Mouse (Mus musculus) limb, embryonic 15.5 days (tissue): ENCODE results near the gene Pnp2. TPM values are rescaled to one million over a fixed set of nuclear protein-coding genes. Genes with fewer than 3 reads are reported as not detected.
"Not testable (repeated sequence)": the region's sequence is repeated elsewhere in the genome, so short reads cannot be mapped to it uniquely, and the experiment has no call there.

Experiments
- ATAC-seq: fragments of 200-750 bp; cut with Nextera tagmentation; 2 replicates; pipeline ENCODE4 v1.8.0; 2017; ENCODE audit warnings: low read depth, moderate TSS enrichment; ENCODE audit not compliant: insufficient number of reproducible peaks, low FRiP score, low TSS enrichment
- H3K27ac ChIP-seq: fragments of 300-500 bp; sonication (generic); 2 replicates; pipeline ENCODE4 v1.5.1; 2015; ENCODE audit warnings: moderate library complexity, mild to moderate bottlenecking, inconsistent platforms
- H3K27me3 ChIP-seq: fragments of 300-500 bp; sonication (generic); 2 replicates; pipeline ENCODE4 v1.6.1; 2015; ENCODE audit warnings: inconsistent platforms
- H3K36me3 ChIP-seq: fragments of 300-500 bp; sonication (generic); 2 replicates; pipeline ENCODE4 v1.6.1; 2015; ENCODE audit warnings: inconsistent platforms
- H3K4me1 ChIP-seq: fragments of 300-500 bp; sonication (generic); 2 replicates; pipeline ENCODE4 v1.6.1; 2015; ENCODE audit warnings: inconsistent platforms
- H3K4me2 ChIP-seq: fragments of 300-500 bp; sonication (generic); 2 replicates; pipeline ENCODE4 v1.6.1; 2015; ENCODE audit warnings: mild to moderate bottlenecking, inconsistent platforms
- H3K4me3 ChIP-seq: fragments of 300-500 bp; sonication (generic); 2 replicates; pipeline ENCODE4 v1.5.1; 2015; ENCODE audit warnings: mild to moderate bottlenecking, inconsistent platforms
- H3K9ac ChIP-seq: fragments of 300-500 bp; sonication (generic); 2 replicates; pipeline ENCODE4 v1.6.1; 2015; ENCODE audit warnings: inconsistent platforms
- H3K9me3 ChIP-seq: fragments of 300-500 bp; sonication (generic); 2 replicates; pipeline ENCODE4 v1.6.1; 2016; ENCODE audit warnings: inconsistent platforms
- WGBS: fragments of 180-500 bp; shearing (Covaris S2); methylation state at CpG from one replicate; pipeline ENCODE4 v1.1.7; 2015; 5-methylcytosine and 5-hydroxymethylcytosine counted together
- polyA plus RNA-seq: library from polyadenylated mRNA; unstranded; fragments of >200 nt; fragmentation: Nextera tagmentation; extraction: Ambion mirVana; gene quantifications from 2 replicates; pipeline ENCODE4 v1.2.1, GENCODE M21; 2015

Gene Pnp2
- polyA plus RNA-seq, 1 experiment from 2014 or later, result 0.54 TPM

DNA sequence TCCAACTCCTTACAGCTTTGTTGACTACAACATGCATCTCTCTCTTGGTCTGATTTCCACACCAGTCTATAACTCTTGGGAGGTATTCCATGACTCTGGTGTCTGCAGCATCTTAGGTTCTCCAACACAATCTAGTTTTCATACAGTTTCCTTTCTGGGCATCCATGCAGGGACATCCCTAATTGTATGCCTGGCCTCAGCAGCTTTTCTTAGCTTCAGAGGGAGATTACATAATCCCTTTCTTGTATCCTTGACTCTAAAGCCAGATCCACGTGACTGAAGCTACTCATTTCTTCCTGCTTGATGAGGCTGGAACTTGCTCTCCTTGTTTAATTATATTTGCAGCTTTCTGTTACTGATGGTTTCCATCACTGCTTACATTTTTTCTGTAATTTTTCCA lies 19.1 kb upstream of the Pnp2 start:
- no peaks in the 10 kb centered on the region for H3K9me3 ChIP-seq
- no peak for ATAC-seq
- peaks cover 1% of the 10 kb centered on the region; the same call in 1 of the 2 replicates for H3K4me1 ChIP-seq
- no peak overlapping the region for H3K4me3 ChIP-seq
- H3K36me3 ChIP-seq, result no peaks in the 10 kb centered on the region
- no peak overlapping the region for H3K9ac ChIP-seq
- no peaks in the 10 kb centered on the region for H3K27me3 ChIP-seq
- 54% methylated on average over 1 of the region's 1 CpGs for WGBS
- no peak overlapping the region for H3K27ac ChIP-seq
- H3K4me2 ChIP-seq, result no peak overlapping the region

DNA sequence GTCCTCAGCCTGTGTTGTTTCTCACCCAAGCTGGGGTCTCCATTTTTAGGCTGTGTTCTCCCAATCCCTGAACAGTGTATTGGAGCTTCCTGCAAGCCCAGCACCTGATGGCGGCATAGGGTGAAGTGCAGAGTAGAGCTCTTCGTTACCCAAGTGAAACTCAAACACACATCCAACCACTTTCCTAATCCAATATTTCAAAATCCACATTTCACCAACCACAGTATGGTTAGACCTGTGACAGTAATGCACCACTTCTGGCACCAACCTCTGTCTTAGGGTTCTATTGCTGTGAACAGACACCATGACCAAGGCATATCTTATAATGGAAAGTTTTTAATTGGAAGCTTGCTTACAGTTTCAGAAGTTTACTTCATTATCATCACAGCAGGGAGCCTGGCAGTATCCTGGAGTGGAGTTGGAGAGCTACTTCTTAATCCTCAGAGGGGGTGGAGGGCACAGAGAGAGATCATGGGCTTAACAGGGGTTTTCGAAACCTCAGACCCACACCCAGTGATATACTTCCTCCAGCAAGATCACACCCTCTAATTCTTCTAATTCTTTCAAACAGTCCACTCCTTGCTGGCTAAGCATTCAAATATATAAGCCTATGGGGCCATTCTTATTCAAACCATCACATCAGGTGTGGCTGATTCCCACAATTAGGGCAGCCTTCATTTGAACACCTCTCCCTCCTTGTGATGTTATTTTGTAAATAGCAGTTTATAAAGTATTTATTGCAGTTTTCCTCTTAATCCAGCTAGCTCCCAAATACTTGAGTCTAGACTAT lies 17.5 kb upstream of the Pnp2 start:
- Histone ChIP-seq H3K36me3 (no peaks in the 10 kb centered on the region), H3K27me3 (no peaks in the 10 kb centered on the region), H3K9me3 (no peaks in the 10 kb centered on the region), H3K9ac (no peak overlapping the region), H3K4me1 (no peaks in the 10 kb centered on the region), H3K4me2 (no peak overlapping the region), H3K27ac (no peak overlapping the region), H3K4me3 (no peak overlapping the region)
- 89% methylated on average over 3 of the region's 3 CpGs for WGBS
- ATAC-seq, result no peak

- 32% methylated on average over 2 of the region's 2 CpGs for WGBS
- Histone ChIP-seq H3K9me3 (no peaks in the 10 kb centered on the region), H3K27ac (no peak overlapping the region), H3K27me3 (no peaks in the 10 kb centered on the region), H3K4me2 (no peak overlapping the region), H3K9ac (no peak overlapping the region), H3K4me1 (peaks cover 2% of the 10 kb centered on the region; the same call in 1 of the 2 replicates), H3K4me3 (no peak overlapping the region), H3K36me3 (no peaks in the 10 kb centered on the region)
- ATAC-seq, result no peak
Observed at GRCm38 (mm10) chr14:50938940-50939339, 16.9 kb upstream of the Pnp2 start.

DNA sequence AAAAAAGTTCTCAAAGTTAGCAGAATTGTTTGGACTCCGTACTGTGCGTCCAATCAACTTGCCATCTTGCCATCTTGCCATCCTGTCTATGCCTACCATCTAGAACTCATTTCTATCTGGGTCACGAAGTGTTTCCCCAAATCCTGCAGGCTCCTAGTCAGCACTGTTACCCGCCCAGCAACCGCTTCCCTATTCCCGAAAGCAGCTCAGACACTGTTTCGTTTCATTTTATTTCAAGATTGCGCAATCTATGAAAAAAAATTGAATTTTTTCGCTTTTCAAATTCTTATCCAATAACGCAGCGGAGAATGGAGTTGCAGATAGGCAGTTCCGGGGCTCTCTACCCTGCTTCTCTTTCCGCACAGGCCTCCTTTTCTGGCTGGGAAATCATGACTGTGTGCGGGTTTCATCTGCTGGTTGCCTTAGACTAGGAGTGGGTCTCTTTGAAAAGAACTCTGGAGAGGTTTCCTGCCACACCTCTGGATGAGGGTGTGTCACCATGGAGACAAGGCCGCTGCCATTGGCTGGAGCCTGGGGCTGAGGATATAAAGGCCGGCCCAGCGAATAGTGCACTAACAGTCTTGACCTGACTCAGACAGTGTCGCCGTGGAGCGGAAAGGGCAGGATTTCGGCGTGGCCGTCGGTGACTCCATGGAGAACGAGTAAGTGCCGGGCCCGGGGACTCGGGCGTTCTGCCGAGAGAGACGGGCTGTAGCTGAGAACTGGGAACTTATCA lies 11.7 kb upstream of the Pnp2 start, which contains the start of gene Gm49342:
TSS of gene Gm49342 (plus strand) at position 586 of the 736 bp plus-strand sequence.
- Histone ChIP-seq H3K36me3 (no peaks in the 10 kb centered on the region), H3K9me3 (no peaks in the 10 kb centered on the region), H3K4me2 (peak within 1 kb of the TSS; percentile 59), H3K4me1 (peaks cover 8% of the 10 kb centered on the region; the same call in 1 of the 2 replicates), H3K4me3 (peak within 1 kb of the TSS; percentile 52), H3K9ac (peak within 1 kb of the TSS; percentile 35), H3K27ac (peak within 1 kb of the TSS; percentile 93), H3K27me3 (no peaks in the 10 kb centered on the region)
- WGBS, result 11% methylated on average over 31 of the region's 31 CpGs
- ATAC-seq, result peak; percentile 97

- H3K4me1 ChIP-seq, H3K9me3 ChIP-seq, H3K27me3 ChIP-seq, H3K36me3 ChIP-seq: not testable (repeated sequence)
- H3K27ac ChIP-seq, result peak overlapping the region; percentile 93
- ATAC-seq, result peak; percentile 92
- peak overlapping the region; percentile 52 for H3K4me3 ChIP-seq
- 2% methylated on average over 15 of the region's 15 CpGs for WGBS
- peak overlapping the region; percentile 35 for H3K9ac ChIP-seq
- H3K4me2 ChIP-seq, result peak overlapping the region; percentile 59
Observed at GRCm38 (mm10) chr14:50944668-50945033, 11.1 kb upstream of the Pnp2 start.

- H3K4me1 ChIP-seq, H3K36me3 ChIP-seq, H3K9me3 ChIP-seq, H3K27me3 ChIP-seq, ATAC-seq: not testable (repeated sequence)
- H3K4me2 ChIP-seq, result peak overlapping the region; percentile 59
- 6% methylated on average over 6 of the region's 6 CpGs for WGBS
- peak overlapping the region; percentile 93 for H3K27ac ChIP-seq
- peak overlapping the region; percentile 52 for H3K4me3 ChIP-seq
- peak overlapping the region; percentile 35 for H3K9ac ChIP-seq
Observed at GRCm38 (mm10) chr14:50945081-50945480, 10.7 kb upstream of the Pnp2 start.

GRCm38 (mm10) chr14:50945526-50945925 lies 10.3 kb upstream of the Pnp2 start:
- H3K36me3 ChIP-seq, ATAC-seq, H3K27me3 ChIP-seq, H3K9me3 ChIP-seq, H3K4me1 ChIP-seq, H3K9ac ChIP-seq: not testable (repeated sequence)
- Histone ChIP-seq H3K4me2 (peak overlapping the region; percentile 59), H3K27ac (peak overlapping the region; percentile 93; the same call in 1 of the 2 replicates), H3K4me3 (peak overlapping the region; percentile 52)
- WGBS, result 19% methylated on average over 3 of the region's 3 CpGs

DNA sequence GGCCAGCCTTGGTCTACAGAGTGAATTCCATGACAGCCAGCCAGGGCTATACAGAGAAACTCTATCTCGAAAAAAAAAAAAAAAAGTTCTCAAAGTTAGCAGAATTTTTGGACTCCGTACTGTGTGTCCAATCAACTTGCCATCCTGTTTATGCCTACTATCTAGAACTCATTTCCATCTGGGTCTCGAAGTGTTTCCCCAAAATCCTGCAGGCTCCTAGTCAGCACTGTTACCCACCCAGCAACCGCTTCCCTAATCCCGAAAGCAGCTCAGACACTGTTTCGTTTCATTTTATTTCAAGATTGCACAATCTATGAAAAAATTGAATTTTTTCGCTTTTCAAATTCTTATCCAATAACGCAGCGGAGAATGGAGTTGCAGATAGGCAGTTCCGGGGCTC lies 305 bp upstream of the Pnp2 start:
- no peak overlapping the region for H3K4me3 ChIP-seq
- WGBS, result 90% methylated on average over 10 of the region's 10 CpGs
- H3K27ac ChIP-seq, result no peak overlapping the region
- no peak overlapping the region for H3K4me2 ChIP-seq
- no peaks in the 10 kb centered on the region for H3K9me3 ChIP-seq
- no peaks in the 10 kb centered on the region for H3K27me3 ChIP-seq
- no peak for ATAC-seq
- H3K4me1 ChIP-seq, result 0 out of 2 replicates have a peak, but pooled peaks cover 3% of the 10 kb centered on the region
- H3K36me3 ChIP-seq, result peaks cover 7% of the 10 kb centered on the region
- no peak overlapping the region for H3K9ac ChIP-seq

GRCm38 (mm10) chr14:50956724-50957123 lies 932 bp downstream of the Pnp2 start:
- not testable (repeated sequence) for H3K4me2 ChIP-seq, H3K9me3 ChIP-seq, H3K4me3 ChIP-seq, H3K36me3 ChIP-seq, H3K27me3 ChIP-seq, H3K27ac ChIP-seq, H3K4me1 ChIP-seq, ATAC-seq, H3K9ac ChIP-seq
- 84% methylated on average over 6 of the region's 6 CpGs for WGBS

DNA sequence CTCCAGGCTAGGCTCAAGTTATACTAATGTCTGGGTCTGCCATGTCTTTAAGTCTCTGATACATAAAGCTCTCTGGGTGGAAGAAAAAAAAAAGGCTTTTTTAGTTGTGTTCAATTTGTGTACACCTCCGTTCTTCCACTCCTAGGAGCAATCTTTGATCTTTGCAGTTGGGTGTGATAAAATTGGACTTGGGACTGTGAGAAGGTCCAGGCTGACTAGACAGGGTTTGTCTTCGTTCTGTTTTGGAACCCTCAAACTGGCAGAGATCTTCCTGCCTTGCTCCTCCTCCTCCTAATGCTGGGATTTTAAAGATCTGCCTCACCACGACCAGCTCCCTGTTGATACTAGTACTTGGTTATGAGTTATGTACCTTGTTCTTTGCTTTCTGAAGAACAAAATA lies 1.4 kb downstream of the Pnp2 start:
- not testable (repeated sequence) for H3K4me3 ChIP-seq, H3K36me3 ChIP-seq, ATAC-seq, H3K9me3 ChIP-seq, H3K4me2 ChIP-seq, H3K9ac ChIP-seq, H3K27me3 ChIP-seq, H3K4me1 ChIP-seq, H3K27ac ChIP-seq
- WGBS, result 52% methylated on average over 3 of the region's 3 CpGs

GRCm38 (mm10) chr14:50958289-50958995 lies 2.6 kb downstream of the Pnp2 start:
- H3K9ac ChIP-seq, H3K4me1 ChIP-seq, H3K4me2 ChIP-seq, H3K27ac ChIP-seq, H3K27me3 ChIP-seq, H3K4me3 ChIP-seq, H3K9me3 ChIP-seq, ATAC-seq, H3K36me3 ChIP-seq: not testable (repeated sequence)
- 90% methylated on average over 5 of the region's 5 CpGs for WGBS
